Mouse (Mus musculus): ENCODE measurements around the gene Mrpl24. TPM values are rescaled to one million over a fixed set of nuclear protein-coding genes. Genes with fewer than 3 reads are reported as not detected.

Gene Mrpl24
- 50.3 and 54.1 TPM in 2 replicates for polyA plus RNA-seq (2015; fragmentation: Nextera tagmentation; extraction: Ambion mirVana)

DNA sequence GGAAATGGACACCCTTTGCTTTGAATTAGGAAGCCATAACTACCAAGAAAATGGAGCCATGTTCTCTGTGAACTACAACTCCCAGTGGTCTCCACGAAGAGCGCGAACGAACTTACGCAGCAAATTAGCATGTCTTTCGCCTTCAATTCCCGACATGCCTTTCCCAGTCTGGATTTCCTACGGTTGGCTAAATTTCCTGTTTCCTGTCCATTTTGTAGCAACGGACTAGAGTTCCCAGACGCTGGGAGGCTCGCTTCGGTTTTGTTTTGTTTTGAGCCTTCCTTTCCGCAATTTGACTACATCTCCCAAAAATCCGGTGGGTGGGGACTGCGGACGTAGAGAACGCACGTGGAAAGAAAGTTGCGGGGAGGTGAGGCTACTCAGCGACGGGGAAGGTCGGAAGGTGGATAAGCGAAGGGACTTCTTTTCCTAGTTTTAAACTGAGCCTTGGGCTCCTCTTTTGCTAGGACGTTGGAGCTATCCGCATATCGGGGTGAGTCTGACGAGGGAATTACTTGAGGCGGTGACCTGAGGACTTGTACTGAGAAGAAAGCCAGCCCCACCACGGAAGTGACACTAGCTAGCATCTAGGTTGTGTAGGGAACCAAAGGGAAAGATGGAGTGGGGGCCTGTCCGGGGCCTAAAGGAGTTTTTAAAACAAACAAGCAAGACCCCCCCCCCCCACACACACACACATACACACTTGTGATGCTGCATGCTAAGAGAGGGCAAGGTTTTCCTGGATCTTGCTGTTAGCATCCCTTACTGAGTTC, at the start of gene Mrpl24:
Mrpl24 (plus strand) TSS at position 171 of the 773 bp plus-strand sequence.
- Histone ChIP-seq H3K9me3 (ENCODE audit: low read length) (no peaks in the 10 kb centered on the region), H3K27me3 (ENCODE audit: insufficient read depth, low read length) (no peaks in the 10 kb centered on the region), H3K36me3 (replicated peaks; ENCODE audit: insufficient read depth, low read length) (peaks cover 45% of the 10 kb centered on the region), H3K9ac (replicated peaks) (peak within 1 kb of the TSS; percentile 68), H3K4me1 (ENCODE audit: insufficient read depth) (peaks cover 9% of the 10 kb centered on the region), H3K27ac (ENCODE audit: low read depth) (peak within 1 kb of the TSS; percentile 58), H3K4me2 (ENCODE audit: low read depth, low read length) (peak within 1 kb of the TSS; percentile 85), H3K4me3 (ENCODE audit: low read depth, low read length) (peak within 1 kb of the TSS; percentile 59)
- TF ChIP-seq EP300 (IDR thresholded peaks at IDR 0.05; ENCODE audit: low read depth): peak; percentile 52
- no peak for TF ChIP-seq CTCF (IDR thresholded peaks at IDR 0.05; ENCODE audit: low read depth)
- ATAC-seq (peak; percentile 89), DNase-seq (peak; percentile 71)
- 1% methylated on average over 30 of the region's 30 CpGs for WGBS (ENCODE audit: insufficient replicate concordance)

DNA sequence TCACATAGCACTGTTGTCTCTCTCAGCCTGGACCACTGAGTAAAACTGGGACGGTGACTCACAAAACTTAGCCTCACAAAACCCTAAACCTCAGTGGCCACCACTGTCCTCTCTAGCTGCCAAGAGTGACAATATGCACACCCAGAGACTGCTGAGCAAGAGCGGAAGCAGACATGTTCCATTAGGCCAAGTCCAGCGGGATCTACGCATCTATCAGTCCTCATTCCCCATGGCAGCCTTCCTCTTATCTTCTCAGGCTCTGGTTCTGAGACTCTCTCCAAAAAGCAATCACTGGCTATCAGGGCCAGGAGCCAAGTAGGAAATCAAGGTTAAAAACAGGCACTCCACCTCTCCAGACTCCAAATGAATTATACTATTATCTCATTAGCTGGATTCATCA, 41.6 kb upstream of the Mrpl24 start:
- no peak for DNase-seq
- Histone ChIP-seq H3K4me2 (ENCODE audit: low read depth, low read length) (no peak overlapping the region), H3K4me1 (ENCODE audit: insufficient read depth) (no peaks in the 10 kb centered on the region), H3K9ac (replicated peaks) (no peak overlapping the region), H3K27me3 (ENCODE audit: insufficient read depth, low read length) (no peaks in the 10 kb centered on the region), H3K36me3 (replicated peaks; ENCODE audit: insufficient read depth, low read length) (peaks cover 20% of the 10 kb centered on the region), H3K4me3 (ENCODE audit: low read depth, low read length) (no peak overlapping the region), H3K9me3 (ENCODE audit: low read length) (no peaks in the 10 kb centered on the region), H3K27ac (ENCODE audit: low read depth) (no peak overlapping the region)
- TF ChIP-seq EP300 (IDR thresholded peaks at IDR 0.05; ENCODE audit: low read depth) (no peak), CTCF (IDR thresholded peaks at IDR 0.05; ENCODE audit: low read depth) (no peak)
- 93% methylated on average over 4 of the region's 4 CpGs for WGBS (ENCODE audit: insufficient replicate concordance)
- ATAC-seq: no peak

- H3K4me1 ChIP-seq (ENCODE audit: insufficient read depth): peaks cover 19% of the 10 kb centered on the region
- 0% methylated on average over 3 of the region's 3 CpGs for WGBS (ENCODE audit: insufficient replicate concordance)
- H3K9me3 ChIP-seq (ENCODE audit: low read length): no peaks in the 10 kb centered on the region; the same call in 1 of the 2 replicates
- H3K27me3 ChIP-seq (ENCODE audit: insufficient read depth, low read length): no peaks in the 10 kb centered on the region
- no peak for TF ChIP-seq CTCF (IDR thresholded peaks at IDR 0.05; ENCODE audit: low read depth)
- TF ChIP-seq EP300 (IDR thresholded peaks at IDR 0.05; ENCODE audit: low read depth): no peak
- peak overlapping the region; percentile 98 for H3K9ac ChIP-seq (replicated peaks)
- H3K36me3 ChIP-seq (replicated peaks; ENCODE audit: insufficient read depth, low read length): peaks cover 10% of the 10 kb centered on the region
- H3K4me3 ChIP-seq (ENCODE audit: low read depth, low read length): peak overlapping the region; percentile 91
- ATAC-seq (no peak), DNase-seq (no peak)
- H3K27ac ChIP-seq (ENCODE audit: low read depth): peak overlapping the region; percentile 96; the same call in 1 of the 2 replicates
- peak overlapping the region; percentile 81 for H3K4me2 ChIP-seq (ENCODE audit: low read depth, low read length)
Observed at GRCm38 (mm10) chr3:87884291-87884690, 35.0 kb upstream of the Mrpl24 start.

- Histone ChIP-seq H3K9ac (replicated peaks) (peak overlapping the region; percentile 98), H3K4me1 (ENCODE audit: insufficient read depth) (peaks cover 19% of the 10 kb centered on the region), H3K36me3 (replicated peaks; ENCODE audit: insufficient read depth, low read length) (peaks cover 9% of the 10 kb centered on the region), H3K27ac (ENCODE audit: low read depth) (peak overlapping the region; percentile 96), H3K9me3 (ENCODE audit: low read length) (no peaks in the 10 kb centered on the region; the same call in 1 of the 2 replicates), H3K4me2 (ENCODE audit: low read depth, low read length) (peak overlapping the region; percentile 81), H3K4me3 (ENCODE audit: low read depth, low read length) (peak overlapping the region; percentile 91), H3K27me3 (ENCODE audit: insufficient read depth, low read length) (no peaks in the 10 kb centered on the region)
- TF ChIP-seq CTCF (IDR thresholded peaks at IDR 0.05; ENCODE audit: low read depth) (no peak), EP300 (IDR thresholded peaks at IDR 0.05; ENCODE audit: low read depth) (no peak)
- DNase-seq (peak; percentile 57), ATAC-seq (no peak)
- 0% methylated on average over 22 of the region's 28 CpGs for WGBS (ENCODE audit: insufficient replicate concordance)
Observed at GRCm38 (mm10) chr3:87884708-87885251, 34.5 kb upstream of the Mrpl24 start.

DNA sequence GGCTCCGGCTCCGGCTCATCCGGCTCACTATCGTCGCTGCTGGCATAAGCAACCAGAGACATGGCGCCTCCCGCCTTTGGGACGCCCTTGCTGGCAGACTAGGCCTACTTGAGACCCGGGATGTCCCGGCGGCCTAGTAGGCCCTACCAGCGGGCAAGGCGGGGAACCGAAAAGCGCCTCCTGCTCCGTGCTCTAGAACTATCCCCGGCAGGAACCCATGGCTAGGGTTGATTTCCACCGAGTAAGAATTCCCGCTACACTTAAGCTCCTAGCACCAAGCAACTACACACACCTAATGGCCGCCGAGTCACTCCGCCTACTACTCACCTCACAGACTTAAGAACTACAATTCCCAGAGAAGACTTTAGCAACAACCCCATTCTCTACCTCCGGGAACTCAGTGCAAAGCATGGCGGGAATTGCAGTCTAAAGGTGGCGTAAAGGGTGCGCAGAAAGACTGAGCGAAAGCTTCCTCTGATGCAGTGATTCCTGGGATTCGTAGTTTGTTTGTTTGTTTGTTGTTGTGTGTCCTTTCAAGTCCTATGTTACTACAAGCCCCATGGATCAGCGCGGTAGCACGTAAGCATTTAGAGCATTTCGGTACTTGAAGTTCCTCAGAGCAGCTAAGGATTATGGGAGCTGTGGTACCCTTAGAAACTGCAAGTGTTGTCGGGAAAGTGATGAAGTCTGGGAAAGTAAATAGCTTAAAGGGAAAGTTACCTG, 33.9 kb upstream of the Mrpl24 start, which contains the start of gene Prcc:
Prcc (minus strand) TSS at position 328 of the 723 bp plus-strand sequence.
- H3K36me3 ChIP-seq (replicated peaks; ENCODE audit: insufficient read depth, low read length): peaks cover 4% of the 10 kb centered on the region
- under 1% methylated on average over 33 of the region's 33 CpGs for WGBS (ENCODE audit: insufficient replicate concordance)
- TF ChIP-seq EP300 (IDR thresholded peaks at IDR 0.05; ENCODE audit: low read depth): peak; percentile 51
- no peak for TF ChIP-seq CTCF (IDR thresholded peaks at IDR 0.05; ENCODE audit: low read depth)
- H3K27me3 ChIP-seq (ENCODE audit: insufficient read depth, low read length): no peaks in the 10 kb centered on the region
- peak within 1 kb of the TSS; percentile 98 for H3K9ac ChIP-seq (replicated peaks)
- peak within 1 kb of the TSS; percentile 96 for H3K27ac ChIP-seq (ENCODE audit: low read depth)
- DNase-seq (peak; percentile 89), ATAC-seq (peak; percentile 97)
- peak within 1 kb of the TSS; percentile 91 for H3K4me3 ChIP-seq (ENCODE audit: low read depth, low read length)
- no peaks in the 10 kb centered on the region; the same call in 1 of the 2 replicates for H3K9me3 ChIP-seq (ENCODE audit: low read length)
- peak within 1 kb of the TSS; percentile 81 for H3K4me2 ChIP-seq (ENCODE audit: low read depth, low read length)
- peaks cover 19% of the 10 kb centered on the region for H3K4me1 ChIP-seq (ENCODE audit: insufficient read depth)

DNA sequence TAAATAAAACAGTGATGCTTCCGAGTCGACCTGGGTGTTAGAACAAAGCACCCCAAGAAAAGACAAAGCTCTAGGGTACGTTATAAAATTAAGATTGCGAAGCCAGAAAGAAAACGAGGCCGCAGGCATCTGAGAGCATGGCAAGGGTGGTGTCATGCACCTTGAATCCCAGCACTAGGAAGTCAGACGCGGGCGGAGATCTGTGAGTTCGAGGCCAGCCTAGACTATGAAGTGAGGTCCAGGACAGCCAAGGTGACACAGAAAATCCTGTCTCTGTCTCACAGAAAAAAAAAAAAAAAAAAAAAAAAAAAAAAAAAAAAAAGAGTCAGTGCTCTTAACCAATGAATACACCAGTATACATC, 33.3 kb upstream of the Mrpl24 start:
- WGBS (ENCODE audit: insufficient replicate concordance): 8% methylated on average over 10 of the region's 10 CpGs
- TF ChIP-seq CTCF (IDR thresholded peaks at IDR 0.05; ENCODE audit: low read depth) (no peak), EP300 (IDR thresholded peaks at IDR 0.05; ENCODE audit: low read depth) (no peak)
- H3K36me3 ChIP-seq (replicated peaks; ENCODE audit: insufficient read depth, low read length): no peaks in the 10 kb centered on the region
- peak overlapping the region; percentile 58; the same call in 1 of the 2 replicates for H3K27ac ChIP-seq (ENCODE audit: low read depth)
- peak overlapping the region; percentile 81 for H3K4me2 ChIP-seq (ENCODE audit: low read depth, low read length)
- H3K4me3 ChIP-seq (ENCODE audit: low read depth, low read length): peak overlapping the region; percentile 91
- ATAC-seq (no peak), DNase-seq (peak; percentile 44)
- no peaks in the 10 kb centered on the region for H3K27me3 ChIP-seq (ENCODE audit: insufficient read depth, low read length)
- no peaks in the 10 kb centered on the region; the same call in 1 of the 2 replicates for H3K9me3 ChIP-seq (ENCODE audit: low read length)
- peaks cover 19% of the 10 kb centered on the region for H3K4me1 ChIP-seq (ENCODE audit: insufficient read depth)
- H3K9ac ChIP-seq (replicated peaks): peak overlapping the region; percentile 56

Data from liver, postnatal 0 days (tissue).